Comparison of ENCODE assay signal across 12 mouse cellular contexts in genomic region chr5:147692622-147693021, GRCm38 (mm10).
"Had no signal": no experiment of that assay in that cellular context is flagged by ENCODE, and none has a peak within 500 bp of the region (broad histone marks: within the 10 kb centered on the region; RNA-seq: fewer than 3 reads in every experiment).

No protein-coding gene starts in this region.

- H3K27ac ChIP-seq: kidney, embryonic 15.5 days; limb, embryonic 15.5 days; liver, embryonic 12.5 days; lung, embryonic 15.5 days; midbrain, embryonic 15.5 days; stomach, embryonic 15.5 days had no signal

- DNase-seq: kidney, adult 2 months; kidney, postnatal 14 days; lung, postnatal 4 days; right cerebral cortex, postnatal 14 days; thymus, postnatal 4 days had no signal

- H3K36me3 ChIP-seq: kidney, embryonic 15.5 days; limb, embryonic 15.5 days; liver, embryonic 12.5 days; lung, embryonic 15.5 days; midbrain, embryonic 15.5 days; stomach, embryonic 15.5 days had no signal

- H3K9me3 ChIP-seq: kidney, embryonic 15.5 days; limb, embryonic 15.5 days; liver, embryonic 12.5 days; lung, embryonic 15.5 days; midbrain, embryonic 15.5 days; stomach, embryonic 15.5 days had no signal

- ATAC-seq: liver, embryonic 12.5 days; midbrain, embryonic 15.5 days had no signal

- H3K9ac ChIP-seq: kidney, embryonic 15.5 days; limb, embryonic 15.5 days; liver, embryonic 12.5 days; lung, embryonic 15.5 days; midbrain, embryonic 15.5 days; stomach, embryonic 15.5 days had no signal

- H3K4me2 ChIP-seq: kidney, embryonic 15.5 days; limb, embryonic 15.5 days; liver, embryonic 12.5 days; lung, embryonic 15.5 days; midbrain, embryonic 11.5 days; midbrain, embryonic 15.5 days; stomach, embryonic 15.5 days had no signal

- H3K4me1 ChIP-seq: kidney, embryonic 15.5 days; limb, embryonic 15.5 days; liver, embryonic 12.5 days; lung, embryonic 15.5 days; midbrain, embryonic 15.5 days; stomach, embryonic 15.5 days had no signal

- H3K27me3 ChIP-seq: liver, embryonic 12.5 days; lung, embryonic 15.5 days; stomach, embryonic 15.5 days had no signal

- H3K4me3 ChIP-seq: kidney, embryonic 15.5 days; limb, embryonic 15.5 days; liver, embryonic 12.5 days; lung, embryonic 15.5 days; midbrain, embryonic 15.5 days; stomach, embryonic 15.5 days had no signal
